Mouse (Mus musculus): ENCODE data around the gene Msi1.

The Msi1 gene

DNA sequence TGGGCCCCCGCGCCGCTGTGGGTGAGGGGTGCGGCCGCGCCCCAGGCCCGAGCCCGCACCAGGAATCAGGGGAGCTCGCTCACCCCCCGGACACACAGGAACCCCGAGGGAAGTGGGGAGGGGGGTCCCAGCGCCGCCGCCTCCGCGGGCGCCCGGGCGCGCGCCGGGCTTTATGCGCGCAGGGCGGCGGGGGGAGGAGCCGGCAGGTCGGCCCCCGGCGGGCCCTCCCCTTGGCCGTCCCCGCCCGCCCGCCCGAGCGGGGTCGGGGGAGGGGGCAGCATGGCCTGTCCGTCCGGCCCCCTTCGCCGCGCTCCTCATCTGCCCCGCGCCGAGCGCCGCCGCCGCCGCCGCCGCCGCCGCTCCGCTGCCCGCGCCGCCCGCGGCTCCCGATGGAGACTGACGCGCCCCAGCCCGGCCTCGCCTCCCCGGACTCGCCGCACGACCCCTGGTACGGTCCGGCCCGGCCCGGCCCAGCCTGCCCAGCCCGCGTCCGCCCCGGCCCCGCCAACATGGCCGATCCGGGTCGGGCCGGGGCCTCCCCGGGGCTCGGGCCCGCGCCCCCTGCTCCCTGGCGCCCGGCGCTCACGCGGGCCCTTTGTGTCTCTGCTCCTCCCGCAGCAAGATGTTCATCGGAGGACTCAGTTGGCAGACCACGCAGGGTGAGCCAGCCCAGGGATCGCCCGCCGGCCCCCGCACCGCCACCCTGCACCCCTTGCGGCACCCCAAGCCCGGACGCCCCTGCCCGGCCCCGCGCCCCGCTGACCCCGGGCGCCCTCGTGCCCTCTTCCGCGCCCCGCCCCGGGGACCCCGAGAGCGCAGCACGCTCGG is at the start of gene Msi1:
Msi1 (plus strand) TSS at position 241 of the 828 bp plus-strand sequence.
- no peak for DNase-seq (ENCODE audit: low spot score in 2 of 2)

DNA sequence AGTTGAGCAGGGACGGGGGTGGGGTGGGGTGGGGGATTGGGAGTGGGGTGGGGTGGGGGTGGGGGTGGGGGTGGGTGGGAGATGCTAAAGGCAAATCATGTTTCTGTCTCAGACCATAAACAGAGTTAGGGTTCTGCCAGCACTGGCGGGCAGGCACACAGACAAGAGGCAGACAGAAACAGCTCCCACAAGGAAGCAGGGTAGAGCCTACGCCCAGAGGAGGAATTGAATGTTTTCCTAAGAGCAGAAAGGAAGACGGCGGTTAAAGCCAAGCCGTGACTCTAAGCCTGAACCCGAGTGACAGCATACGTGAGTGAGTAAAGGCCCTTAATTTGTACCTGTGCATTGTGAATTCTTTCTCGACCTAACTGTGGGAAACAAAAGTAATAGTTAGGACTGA is 37.5 kb upstream of the Msi1 start:
- no peak for DNase-seq (ENCODE audit: low spot score in 2 of 2)

DNA sequence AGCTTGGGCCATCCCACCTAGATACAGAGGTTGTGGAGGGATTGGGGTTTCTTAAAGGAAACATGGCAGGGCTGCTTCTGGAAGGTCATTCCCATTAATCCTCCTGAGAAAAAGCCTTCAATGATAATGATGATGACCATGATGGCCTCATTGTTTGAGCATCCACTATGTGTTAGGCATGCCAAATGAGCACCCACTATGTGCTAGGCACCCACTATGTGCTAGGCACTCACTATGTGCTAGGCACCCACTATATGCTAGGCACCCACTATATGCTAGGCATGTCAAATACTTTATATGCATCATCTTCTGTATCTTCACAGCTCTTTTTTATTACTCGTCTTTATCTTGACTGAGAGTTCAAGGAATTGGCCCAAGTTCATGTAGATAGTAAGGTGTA is 36.4 kb upstream of the Msi1 start:
- DNase-seq (ENCODE audit: low spot score in 2 of 2), result no peak

DNA sequence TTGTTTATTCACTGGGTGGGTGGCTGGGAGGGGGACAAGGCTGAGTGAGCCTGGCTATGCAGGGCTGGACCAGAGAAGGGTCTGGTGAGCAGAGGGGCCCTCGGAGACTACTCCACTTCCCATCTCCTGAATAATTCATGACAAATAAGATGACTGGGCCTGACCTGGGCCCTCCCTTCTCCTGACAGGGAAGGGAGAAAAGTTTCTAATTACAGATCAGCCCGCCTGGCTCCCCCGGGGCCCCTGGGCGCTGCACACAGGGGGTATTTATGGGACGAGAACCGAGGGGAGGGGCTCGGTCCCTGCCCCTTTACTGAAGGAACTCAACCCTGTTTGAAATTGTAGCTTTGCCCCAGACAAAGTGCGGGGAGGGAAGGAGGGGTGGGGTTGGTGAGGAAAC is 35.2 kb upstream of the Msi1 start:
- no peak for DNase-seq (ENCODE audit: low spot score in 2 of 2)

DNA sequence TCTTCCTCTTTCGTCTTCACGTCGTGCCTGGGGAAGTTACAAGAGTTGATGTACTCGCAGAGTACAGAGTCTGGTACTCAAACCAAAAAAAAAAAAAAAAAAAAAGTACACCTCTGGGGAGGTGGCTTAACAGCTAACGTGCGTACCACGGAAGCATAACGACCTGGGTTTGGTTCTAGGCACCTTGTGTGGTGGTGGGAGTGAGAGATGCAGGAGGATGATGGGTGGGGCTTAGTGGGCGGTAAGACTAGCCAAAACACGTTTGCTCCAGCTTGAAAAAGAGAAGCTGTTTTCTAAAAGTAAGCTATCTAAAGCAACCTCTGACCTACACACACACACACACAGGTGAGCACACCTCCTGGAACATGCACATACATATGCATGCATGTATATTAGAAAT is 34.6 kb upstream of the Msi1 start:
- DNase-seq (ENCODE audit: low spot score in 2 of 2), result no peak

DNA sequence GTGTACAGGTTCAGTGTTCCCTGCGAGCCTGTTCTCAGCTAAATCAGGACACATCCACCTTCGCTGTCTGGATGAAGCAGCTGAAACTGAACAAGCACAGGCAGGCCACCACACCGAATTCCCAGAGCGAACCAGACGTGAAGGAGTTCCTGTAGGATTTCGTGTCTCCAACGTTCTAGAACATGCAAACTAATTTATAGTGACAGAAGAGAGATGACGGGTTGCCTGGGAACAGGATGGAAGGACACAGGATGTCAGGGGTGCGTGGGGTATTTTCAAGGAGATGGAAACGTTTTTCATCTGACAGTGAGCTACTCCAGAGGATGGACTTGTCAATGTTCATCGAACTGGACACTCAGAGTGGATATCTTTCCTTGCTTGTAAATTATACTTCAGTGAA is 32.7 kb upstream of the Msi1 start:
- no peak for DNase-seq (ENCODE audit: low spot score in 2 of 2)

DNA sequence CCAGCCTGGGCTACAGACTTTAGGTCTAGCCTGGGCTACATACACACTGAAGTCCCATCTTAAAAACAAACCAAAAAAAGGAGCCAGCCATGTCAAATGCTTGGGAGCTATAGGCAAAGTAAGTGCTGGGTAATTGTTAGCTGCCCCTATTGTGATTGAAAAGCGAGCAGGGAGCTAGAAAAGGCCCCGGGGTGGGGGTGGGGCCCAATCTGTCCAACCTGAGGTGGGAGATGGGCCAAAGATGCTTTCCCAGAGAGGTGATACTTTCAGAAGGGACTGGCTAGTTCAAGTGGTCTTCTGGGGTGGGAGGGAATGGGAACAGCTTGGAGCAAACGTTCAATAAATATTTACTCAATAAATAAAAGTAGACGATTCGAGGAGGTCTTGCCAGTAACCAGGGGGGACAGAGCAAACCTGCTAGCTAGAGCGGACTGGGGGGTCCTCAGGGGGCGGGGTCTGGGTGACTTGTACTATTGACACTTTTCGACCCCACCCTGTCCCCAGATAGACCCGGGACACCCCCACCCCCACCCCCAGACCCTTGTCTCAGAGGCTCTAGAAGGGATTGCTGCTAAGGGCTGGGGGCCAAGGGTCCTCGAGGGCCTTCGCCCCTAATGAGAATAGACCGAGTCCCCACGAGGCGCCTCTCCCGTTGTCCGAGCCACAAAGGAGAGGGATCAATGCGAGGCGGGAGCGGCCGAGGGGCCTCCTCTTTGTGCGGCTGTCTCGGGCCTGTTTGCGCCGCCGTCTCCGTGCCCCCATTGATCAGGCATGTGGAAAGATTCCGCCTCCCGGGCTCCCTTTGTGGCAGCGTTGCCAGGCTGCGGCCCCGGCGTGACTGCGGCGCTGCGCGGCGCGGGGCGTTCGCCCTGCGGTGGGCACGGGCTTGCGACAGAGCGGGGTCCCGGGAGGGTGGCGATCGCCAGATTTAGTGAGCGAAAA is 31.3 kb upstream of the Msi1 start:
- DNase-seq (ENCODE audit: low spot score in 2 of 2), result no peak

DNA sequence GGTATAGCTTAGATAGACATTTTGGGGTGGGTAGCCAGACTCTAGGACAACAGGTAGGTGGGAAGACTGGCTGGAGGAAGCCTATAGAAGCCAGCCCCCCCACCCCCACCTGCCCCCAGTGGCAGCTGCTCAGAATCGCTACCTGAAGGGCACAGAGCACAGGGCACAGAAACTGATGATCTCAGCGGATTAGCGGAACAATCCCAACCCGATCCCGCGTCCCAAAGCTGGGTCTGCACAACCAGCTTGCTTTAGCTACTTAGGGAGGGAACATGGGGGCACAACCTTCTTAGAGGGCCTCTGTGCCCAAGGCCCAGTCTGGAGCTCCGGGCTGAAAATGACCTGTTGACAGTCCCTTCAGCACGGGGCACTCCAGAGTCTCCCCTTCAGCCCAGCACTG is 27.3 kb upstream of the Msi1 start:
- no peak for DNase-seq (ENCODE audit: low spot score in 2 of 2)

DNA sequence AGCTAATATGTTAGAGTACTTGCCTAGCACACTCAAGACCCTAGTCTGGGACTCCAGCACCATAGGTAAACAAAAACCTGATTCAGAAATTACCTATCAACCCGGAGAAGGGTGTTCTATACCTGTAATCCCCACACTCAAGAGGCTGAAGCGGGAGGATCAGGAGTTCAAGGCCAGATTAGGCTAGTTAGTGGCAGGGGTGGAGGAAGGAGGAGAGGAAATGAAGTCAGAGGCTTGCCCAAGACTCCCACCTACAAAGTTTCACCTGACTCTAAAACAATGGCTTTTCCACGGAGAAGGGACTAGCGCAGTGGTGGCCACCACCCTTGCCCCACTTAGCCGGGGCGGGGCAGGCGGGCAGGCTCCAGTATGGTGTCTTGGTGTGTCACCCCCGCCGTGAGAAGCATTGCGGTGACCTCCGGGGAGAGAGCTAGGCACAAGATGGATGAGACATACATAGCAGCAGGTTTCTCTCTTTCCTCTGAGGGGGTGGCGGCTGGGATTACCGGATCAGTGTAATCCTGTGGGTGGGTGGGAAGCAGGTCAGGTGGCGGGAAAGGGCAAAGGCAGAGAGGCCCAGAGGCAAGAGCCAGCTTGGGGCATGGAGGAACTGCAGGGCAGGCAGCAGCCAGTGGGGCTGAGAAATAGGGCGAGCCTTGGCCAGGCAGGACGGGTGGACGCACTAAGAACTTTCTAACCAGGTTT is 25.8 kb upstream of the Msi1 start:
- no peak for DNase-seq (ENCODE audit: low spot score in 2 of 2)

DNA sequence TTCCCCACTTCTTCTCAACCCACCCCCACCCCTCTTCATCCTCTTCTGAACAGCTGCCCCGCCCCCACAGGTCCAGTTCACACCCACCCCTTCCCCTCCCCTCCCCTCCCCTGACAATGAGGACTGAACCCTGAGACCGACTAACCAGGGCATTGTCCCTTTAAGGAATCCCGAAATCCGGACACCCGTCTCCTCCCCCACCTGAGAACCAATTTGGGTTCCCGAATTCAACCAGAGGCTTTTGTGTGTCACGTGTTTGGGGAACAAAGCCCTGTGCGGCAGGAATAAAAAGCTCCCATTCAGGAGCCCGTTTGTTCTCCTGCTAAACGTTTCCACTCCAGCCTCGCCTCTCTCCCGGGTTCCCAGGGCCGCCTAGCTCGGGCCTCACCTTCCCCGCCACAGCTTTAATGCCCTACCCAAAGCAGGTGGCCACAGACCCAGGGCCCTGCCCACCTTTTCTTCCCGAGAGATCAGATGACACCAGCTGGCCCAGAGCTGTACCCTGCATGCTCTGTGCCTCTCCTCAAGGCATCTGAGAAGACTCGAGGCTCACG is 25.1 kb upstream of the Msi1 start:
- no peak for DNase-seq (ENCODE audit: low spot score in 2 of 2)

DNA sequence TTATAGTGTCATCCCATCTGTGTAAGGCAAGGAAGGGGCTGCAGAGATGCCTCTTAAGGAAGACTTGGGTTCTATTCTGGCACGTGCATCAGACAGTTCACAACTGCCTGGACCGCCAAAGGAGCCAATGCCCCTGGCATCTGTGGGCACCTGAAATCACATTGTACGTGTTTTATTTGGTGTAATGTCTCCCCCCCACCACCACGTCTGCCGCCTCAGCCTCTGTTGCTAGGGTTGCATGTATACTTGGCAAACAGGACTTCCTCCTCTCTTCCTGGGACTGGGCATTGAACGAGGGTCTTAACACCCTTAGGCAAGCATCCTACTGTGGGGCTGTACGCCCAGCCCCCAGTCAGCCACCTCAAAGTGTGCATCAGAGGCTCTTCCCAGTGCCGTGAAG is 24.2 kb upstream of the Msi1 start:
- DNase-seq (ENCODE audit: low spot score in 2 of 2), result no peak

DNA sequence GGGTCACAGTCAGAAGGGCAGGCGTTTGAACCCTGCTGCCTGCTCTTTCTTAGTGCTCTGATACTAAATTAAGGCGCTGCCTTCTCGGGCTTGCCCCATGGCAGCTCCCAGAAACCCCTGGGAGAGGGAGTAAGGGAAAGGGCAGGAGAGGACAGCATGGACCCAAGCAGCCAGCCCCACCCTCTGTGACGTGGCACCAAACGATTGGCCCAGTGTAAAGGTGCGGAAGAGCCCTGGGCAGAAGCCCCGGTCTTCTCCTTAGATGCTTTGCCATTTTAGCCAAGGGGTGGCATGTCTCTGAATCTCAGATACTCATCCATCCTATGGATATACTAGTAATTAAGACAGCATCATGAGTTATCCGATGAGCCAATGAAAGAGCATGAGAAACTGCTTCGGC is 21.3 kb upstream of the Msi1 start:
- peak in 1 of 2 experiments; percentile 23 for DNase-seq (ENCODE audit: low spot score in 2 of 2)

DNA sequence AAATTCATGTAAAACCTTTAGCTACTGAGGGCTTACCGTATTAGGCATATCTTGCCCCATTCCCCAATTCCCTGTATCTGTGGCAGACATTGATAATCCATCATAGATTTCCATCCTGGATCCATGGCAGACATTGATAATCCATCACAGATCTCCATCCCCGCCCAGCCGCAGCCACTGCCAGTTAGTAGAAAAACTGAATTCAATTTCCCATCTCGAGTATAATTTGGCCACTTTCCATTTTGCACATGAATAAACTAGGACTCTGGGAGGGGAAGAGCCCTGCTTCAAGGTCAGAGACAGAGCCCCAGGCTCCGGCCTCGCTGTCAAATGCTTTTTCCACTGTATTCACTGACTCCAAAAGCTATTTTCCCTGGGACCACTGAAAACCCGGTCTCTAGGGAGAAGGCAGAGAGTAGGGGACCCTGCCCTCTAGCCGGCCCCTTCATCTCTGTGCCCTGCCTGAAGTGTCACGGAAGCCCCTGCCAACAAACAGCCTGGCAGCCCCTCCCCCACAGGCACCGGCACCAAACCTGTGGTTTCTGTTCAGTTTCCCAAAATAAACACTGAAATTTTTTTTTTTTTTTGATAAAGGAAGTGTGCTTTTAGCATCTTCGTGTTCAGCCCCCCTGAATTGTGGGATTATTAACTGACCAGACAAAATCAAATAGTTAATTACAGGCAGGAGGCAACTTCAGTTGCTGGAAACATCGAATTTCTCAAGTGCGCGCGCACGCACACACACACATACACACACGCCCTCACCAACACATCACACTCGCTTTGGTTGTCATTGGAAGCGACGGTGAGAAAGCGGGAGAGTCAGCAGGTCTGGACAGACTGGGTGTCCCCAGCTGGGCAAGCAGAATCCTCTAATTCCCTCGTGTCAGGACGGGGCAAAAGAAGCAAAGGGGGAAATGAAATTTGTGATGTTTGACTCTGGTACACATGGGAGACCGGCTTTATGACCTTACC is 14.0 kb upstream of the Msi1 start:
- DNase-seq (ENCODE audit: low spot score in 2 of 2), result no peak

DNA sequence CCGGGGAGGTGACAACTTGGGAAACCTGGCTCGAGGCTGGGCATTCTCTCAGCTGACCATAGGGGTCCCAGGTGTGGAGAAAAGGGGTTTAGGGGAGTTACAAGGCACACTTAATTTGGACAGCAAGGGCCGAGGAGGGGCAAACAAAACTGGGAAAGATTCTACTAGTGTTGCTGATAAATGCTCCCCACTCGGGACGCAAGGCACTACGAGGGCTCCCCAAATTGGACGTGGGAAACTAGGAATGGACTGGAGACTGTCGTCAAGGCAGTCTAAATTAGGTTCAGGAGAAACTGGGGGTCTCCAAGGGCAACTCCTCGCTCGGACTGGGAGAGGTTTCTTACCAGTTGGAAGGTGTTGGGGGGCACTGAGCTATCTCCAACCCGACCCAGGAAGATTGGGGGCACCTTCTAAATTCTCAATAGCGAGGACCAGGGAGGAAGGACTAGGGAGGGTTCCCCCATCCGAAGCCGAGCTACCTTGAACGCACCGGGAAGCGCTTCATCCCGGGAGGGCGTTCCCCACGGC is 504 bp upstream of the Msi1 start:
- no peak for DNase-seq (ENCODE audit: low spot score in 2 of 2)

DNA sequence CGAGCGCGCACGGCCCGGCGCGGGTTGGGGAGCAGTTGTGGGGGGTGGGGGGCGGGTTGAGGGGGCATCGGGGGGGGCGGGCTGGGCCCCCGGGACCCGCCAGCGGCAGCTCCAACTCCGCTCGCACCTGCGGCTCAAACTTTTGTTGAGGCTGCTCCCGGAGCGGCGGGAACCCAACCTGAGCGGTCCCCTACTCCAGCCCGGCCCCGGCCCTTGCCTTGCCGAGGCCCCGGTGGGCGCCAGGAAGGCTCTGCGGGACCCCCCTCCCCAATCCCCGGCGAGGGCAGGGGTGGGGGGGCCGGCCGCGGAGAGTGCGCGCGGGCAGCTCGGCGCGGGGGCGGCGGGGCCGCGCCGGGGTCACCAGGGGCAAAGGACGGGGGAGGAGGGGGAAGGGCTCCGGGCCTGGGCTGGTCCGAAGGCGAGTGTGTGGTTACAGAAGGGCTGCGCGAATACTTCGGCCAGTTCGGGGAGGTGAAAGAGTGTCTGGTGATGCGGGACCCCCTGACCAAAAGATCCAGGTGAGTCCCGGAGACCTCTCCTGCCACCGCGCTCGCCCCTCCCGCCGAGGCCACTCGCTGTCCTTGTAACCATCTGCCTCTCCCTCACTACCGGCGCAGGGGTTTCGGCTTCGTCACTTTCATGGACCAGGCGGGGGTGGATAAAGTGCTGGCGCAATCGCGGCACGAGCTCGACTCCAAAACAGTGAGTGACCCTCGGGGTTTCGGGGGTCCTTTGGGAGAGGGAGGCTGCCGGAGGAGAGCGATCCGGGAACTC is 975 bp downstream of the Msi1 start:
- DNase-seq (ENCODE audit: low spot score in 2 of 2), result no peak

DNA sequence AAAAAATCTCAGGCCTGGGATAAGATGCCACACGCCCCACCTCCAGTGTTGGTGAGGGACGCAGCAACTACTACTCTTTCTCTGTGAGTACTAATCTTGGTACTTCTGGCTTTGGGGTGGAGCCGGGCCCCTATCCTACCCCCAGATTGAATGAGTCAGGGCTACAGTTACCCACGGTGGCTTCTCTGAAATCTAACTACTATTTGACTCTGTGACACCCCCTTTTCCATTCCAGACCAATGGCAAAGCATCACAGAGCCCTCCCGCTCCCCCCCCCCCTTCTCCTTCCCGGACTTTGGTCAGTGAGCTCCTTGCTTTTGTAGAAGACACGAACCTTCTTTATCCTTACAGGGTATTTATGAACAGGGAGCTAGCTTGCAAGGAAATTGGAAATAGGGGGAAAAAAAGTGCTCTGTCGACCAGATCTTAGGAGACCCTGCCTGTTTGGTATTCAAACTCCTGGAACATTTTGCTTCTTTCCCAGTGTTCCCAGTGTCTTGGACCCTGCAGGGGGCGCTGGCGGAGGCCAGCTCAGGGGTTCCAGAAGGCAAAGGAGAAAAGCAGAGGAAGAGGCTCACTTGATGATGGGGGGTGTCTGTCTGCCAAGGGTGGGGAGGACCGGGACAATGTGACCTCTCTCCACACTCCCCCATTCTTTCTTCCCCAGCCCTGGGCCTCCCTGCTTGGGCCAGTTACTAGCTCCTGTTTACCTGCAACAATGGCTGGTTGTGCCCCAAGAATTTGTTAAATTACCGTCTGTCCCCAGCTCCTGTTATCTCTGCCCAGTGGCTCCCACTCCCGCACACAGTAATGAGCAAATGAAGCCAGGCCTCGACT is 1.9 kb downstream of the Msi1 start:
- no peak for DNase-seq (ENCODE audit: low spot score in 2 of 2)

DNA sequence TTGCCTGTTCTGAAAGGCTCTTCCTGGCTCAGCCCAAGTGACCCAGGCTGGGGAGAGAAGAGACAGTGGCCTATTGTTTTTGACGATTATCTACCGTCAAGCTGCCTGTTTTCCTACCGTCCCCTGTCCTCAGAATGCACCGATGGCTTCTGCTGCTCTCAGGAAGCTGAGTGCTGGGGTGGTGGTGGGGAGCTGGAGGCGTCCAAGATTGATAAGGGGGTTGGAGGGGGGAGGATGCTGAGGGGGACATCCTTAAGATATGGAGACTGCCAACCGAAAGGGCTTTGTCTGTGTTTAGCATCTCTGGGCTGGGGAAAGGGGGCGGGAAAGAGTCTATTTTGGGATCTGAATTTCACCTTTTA is 2.5 kb downstream of the Msi1 start:
- no peak for DNase-seq (ENCODE audit: low spot score in 2 of 2)

DNA sequence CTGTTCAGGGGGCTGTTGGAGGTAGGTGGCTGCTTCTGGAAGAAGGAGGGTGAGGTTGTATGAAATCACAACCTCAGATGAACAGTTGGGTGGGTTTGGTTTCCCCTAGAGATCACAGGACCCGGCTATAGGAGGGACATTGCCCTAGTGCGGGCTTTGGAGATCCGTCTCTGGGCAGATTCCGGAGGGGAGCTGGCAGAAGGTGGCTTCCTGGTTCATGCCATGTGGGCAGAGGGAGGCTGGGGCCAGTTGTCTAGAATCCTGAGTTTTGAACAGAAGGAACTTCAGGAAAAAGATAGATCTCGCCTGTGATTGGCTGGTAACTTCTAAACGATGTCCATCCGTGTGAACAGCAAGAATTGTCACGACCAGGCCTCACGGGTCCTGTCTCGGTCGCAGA is 3.0 kb downstream of the Msi1 start:
- no peak for DNase-seq (ENCODE audit: low spot score in 2 of 2)

DNA sequence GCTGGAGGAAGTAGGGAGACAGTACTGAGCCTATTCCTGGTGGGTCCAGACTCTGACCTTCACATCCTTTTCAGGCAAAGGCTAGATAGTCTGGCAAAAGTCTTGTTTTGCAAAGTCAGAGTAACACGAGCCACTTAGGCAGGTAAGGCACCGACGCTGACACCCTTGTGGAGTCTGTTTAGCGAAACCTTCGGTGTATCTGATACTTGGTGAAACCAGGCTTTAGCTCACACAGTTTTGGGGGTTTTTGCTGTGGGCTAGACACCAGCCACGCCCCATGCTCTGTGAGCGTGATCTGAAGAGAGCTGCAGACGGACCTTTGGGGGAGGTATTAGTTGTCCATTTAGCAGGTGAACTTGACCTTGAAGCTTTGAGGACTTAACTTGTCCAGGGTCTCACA is 3.8 kb downstream of the Msi1 start:
- no peak for DNase-seq (ENCODE audit: low spot score in 2 of 2)
